Mouse (Mus musculus) G1E (cell line): ENCODE data around the gene Hgd. TPM values are rescaled to one million over a fixed set of nuclear protein-coding genes. Genes with fewer than 3 reads are reported as not detected.

ENCODE experiments used
- ATAC-seq: 2 replicates; pipeline ENCODE4 v1.8.0; 2016; ENCODE audit warnings: mild to moderate bottlenecking; ENCODE audit not compliant: insufficient number of reproducible peaks, poor library complexity, low FRiP score, severe bottlenecking; ENCODE audit errors: extremely low read depth
- DNase-seq: peaks from one replicate; pipeline ENCODE4 v3.0.0; 2012; ENCODE audit warnings: low spot score
- H3K27me3 ChIP-seq: 2 replicates; pipeline ENCODE4 v1.6.1; 2012; ENCODE audit warnings: mild to moderate bottlenecking, low read length, inconsistent platforms; ENCODE audit not compliant: insufficient read depth
- H3K36me3 ChIP-seq: replicated peaks from 2 replicates; pipeline ENCODE3; 2012; ENCODE audit warnings: mild to moderate bottlenecking, inconsistent platforms
- H3K4me1 ChIP-seq: 2 replicates; pipeline ENCODE4 v1.6.1; 2012; ENCODE audit warnings: low read depth, low read length, inconsistent platforms, mixed read lengths; ENCODE audit not compliant: insufficient read depth
- H3K4me3 ChIP-seq: 2 replicates; pipeline ENCODE4 v1.5.1; 2012; ENCODE audit warnings: low read depth, mild to moderate bottlenecking, inconsistent platforms, low read length, moderate library complexity, mixed read lengths
- H3K9me3 ChIP-seq: replicated peaks from 2 replicates; pipeline ENCODE4 v1.6.1; 2012; ENCODE audit warnings: inconsistent platforms
- CTCF ChIP-seq: IDR thresholded peaks from 2 replicates; pipeline ENCODE4 v1.5.1; 2012; ENCODE audit warnings: low read depth, low read length, inconsistent platforms, mixed read lengths
- GATA1 ChIP-seq: IDR thresholded peaks from 2 replicates; pipeline ENCODE4 v1.6.1; 2012; ENCODE audit warnings: borderline replicate concordance, low read length, inconsistent platforms, mixed read lengths
- GATA2 ChIP-seq: IDR thresholded peaks from 2 replicates; pipeline ENCODE4 v1.6.1; 2012; ENCODE audit warnings: low read depth, low read length, inconsistent platforms, borderline replicate concordance
- POLR2AphosphoS5 ChIP-seq: IDR thresholded peaks from 2 replicates; pipeline ENCODE4 v1.6.1; 2012; ENCODE audit warnings: low read depth, low read length, inconsistent platforms; ENCODE audit not compliant: insufficient replicate concordance
- TAL1 ChIP-seq: conservative IDR thresholded peaks from 2 replicates; pipeline ENCODE4 v1.6.1; 2012; ENCODE audit warnings: low read depth, low read length, inconsistent platforms, mixed read lengths
- polyA plus RNA-seq: library from polyadenylated mRNA; stranded (reverse); fragments of >175 nt; gene quantifications from 2 replicates; pipeline ENCODE4 v1.2.3, GENCODE M21; 2012
- total RNA-seq, 2 experiments: library from RNA; stranded (forward) in 1 of 2; stranded (reverse) in 1 of 2; fragments of 200-1000 nt in 1 of 2; fragments of >200 nt in 1 of 2; fragmentation: Nextera tagmentation in 1 of 2; gene quantifications; 2 replicates each; pipeline ENCODE4 v1.2.3; 2014 to 2017

Gene Hgd
- total and polyA plus RNA-seq, 3 experiments, result not detected

GRCm38 (mm10) chr16:37653731-37654657, 74.0 kb downstream of the Hgd start, which contains the start of gene Ndufb4:
Gene Ndufb4, minus strand, starts transcription at chr16:37654453.
- H3K36me3 ChIP-seq, result peaks cover 29% of the 10 kb centered on the region
- H3K4me1 ChIP-seq, result peaks cover 40% of the 10 kb centered on the region
- H3K27me3 ChIP-seq, result no peaks in the 10 kb centered on the region
- H3K4me3 ChIP-seq, result peak within 1 kb of the TSS; percentile 92
- no peak for TF ChIP-seq POLR2AphosphoS5
- TF ChIP-seq GATA1, result no peak
- no peak for TF ChIP-seq GATA2
- no peak for TF ChIP-seq TAL1
- no peak for TF ChIP-seq CTCF
- peak; percentile 96 for DNase-seq
- no peaks in the 10 kb centered on the region for H3K9me3 ChIP-seq
- peak; percentile 89 for ATAC-seq

- DNase-seq, result no peak
- no peaks in the 10 kb centered on the region for H3K27me3 ChIP-seq
- H3K36me3 ChIP-seq, result peaks cover 22% of the 10 kb centered on the region
- no peaks in the 10 kb centered on the region for H3K9me3 ChIP-seq
- no peak overlapping the region for H3K4me3 ChIP-seq
- TF ChIP-seq CTCF, result no peak
- no peak for TF ChIP-seq TAL1
- TF ChIP-seq GATA1, result no peak
- TF ChIP-seq POLR2AphosphoS5, result no peak
- TF ChIP-seq GATA2, result no peak
- no peak for ATAC-seq
- H3K4me1 ChIP-seq, result peaks cover 40% of the 10 kb centered on the region
These were observed 75.0 kb downstream of the Hgd start for GRCm38 (mm10) chr16:37654831-37655455.

GRCm38 (mm10) chr16:37655756-37656347, 75.9 kb downstream of the Hgd start:
- no peaks in the 10 kb centered on the region for H3K9me3 ChIP-seq
- peaks cover 36% of the 10 kb centered on the region for H3K4me1 ChIP-seq
- TF ChIP-seq POLR2AphosphoS5 (no peak), TAL1 (no peak), GATA1 (no peak), GATA2 (no peak), CTCF (no peak)
- peaks cover 14% of the 10 kb centered on the region for H3K36me3 ChIP-seq
- ATAC-seq, result no peak
- DNase-seq, result peak; percentile 23
- no peaks in the 10 kb centered on the region for H3K27me3 ChIP-seq
- H3K4me3 ChIP-seq, result no peak overlapping the region; the same call in 1 of the 2 replicates

- no peaks in the 10 kb centered on the region for H3K9me3 ChIP-seq
- H3K27me3 ChIP-seq, result no peaks in the 10 kb centered on the region
- no peak for TF ChIP-seq CTCF
- TF ChIP-seq POLR2AphosphoS5, result no peak
- no peak for TF ChIP-seq GATA1
- TF ChIP-seq GATA2, result no peak
- no peak for TF ChIP-seq TAL1
- DNase-seq, result no peak
- ATAC-seq, result no peak
- H3K4me1 ChIP-seq, result peaks cover 27% of the 10 kb centered on the region
- no peak overlapping the region for H3K4me3 ChIP-seq
- H3K36me3 ChIP-seq, result peaks cover 5% of the 10 kb centered on the region
These were observed 76.8 kb downstream of the Hgd start for GRCm38 (mm10) chr16:37656796-37657195.

GRCm38 (mm10) chr16:37663643-37664459, 83.9 kb downstream of the Hgd start:
- no peak for DNase-seq
- Histone ChIP-seq H3K9me3 (no peaks in the 10 kb centered on the region), H3K36me3 (no peaks in the 10 kb centered on the region), H3K4me3 (no peak overlapping the region), H3K27me3 (peaks cover 17% of the 10 kb centered on the region), H3K4me1 (no peaks in the 10 kb centered on the region)
- TF ChIP-seq POLR2AphosphoS5 (no peak), TAL1 (no peak)
- no peak for ATAC-seq
